Mouse (Mus musculus) lung, adult 2 months (tissue): ENCODE data around the gene Ten1. TPM values are rescaled to one million over a fixed set of nuclear protein-coding genes. Genes with fewer than 3 reads are reported as not detected.

Source experiments
- DNase-seq: peaks from one replicate; pipeline ENCODE4 v3.0.0; 2022
- H3K4me1 ChIP-seq: fragments of 200-500 bp; 2 replicates; pipeline ENCODE4 v1.6.1; 2011; ENCODE audit warnings: low read length; ENCODE audit not compliant: control insufficient read depth, insufficient read depth
- H3K4me3 ChIP-seq: fragments of 200-500 bp; replicated peaks from 2 replicates; pipeline ENCODE3; 2011; ENCODE audit warnings: low read depth, mild to moderate bottlenecking, control low read depth, low read length; ENCODE audit errors: extremely low read depth
- CTCF ChIP-seq: fragments of 200-500 bp; IDR thresholded peaks from 2 replicates; pipeline ENCODE4 v1.5.1; 2011; ENCODE audit warnings: mild to moderate bottlenecking, low read length, control low read depth; ENCODE audit not compliant: insufficient read depth
- POLR2A ChIP-seq: fragments of 200-500 bp; IDR thresholded peaks from 2 replicates; pipeline ENCODE4 v1.6.1; 2011; ENCODE audit warnings: low read depth, mild to moderate bottlenecking, control low read depth, low read length, borderline replicate concordance; ENCODE audit errors: extremely low read depth
- WGBS: fragments of 180-500 bp; shearing (Covaris S2); methylation state at CpG from one replicate; pipeline ENCODE4 v1.1.7; 2018; 5-methylcytosine and 5-hydroxymethylcytosine counted together
- polyA plus RNA-seq: library from polyadenylated mRNA; depleted of rRNA; stranded (reverse); fragments of >200 nt; gene quantifications from 2 replicates; pipeline ENCODE4 v1.2.3, GENCODE M21; 2012; rRNA removed

Ten1 gene
- polyA plus RNA-seq, 1 experiment: 29.3 TPM

DNA sequence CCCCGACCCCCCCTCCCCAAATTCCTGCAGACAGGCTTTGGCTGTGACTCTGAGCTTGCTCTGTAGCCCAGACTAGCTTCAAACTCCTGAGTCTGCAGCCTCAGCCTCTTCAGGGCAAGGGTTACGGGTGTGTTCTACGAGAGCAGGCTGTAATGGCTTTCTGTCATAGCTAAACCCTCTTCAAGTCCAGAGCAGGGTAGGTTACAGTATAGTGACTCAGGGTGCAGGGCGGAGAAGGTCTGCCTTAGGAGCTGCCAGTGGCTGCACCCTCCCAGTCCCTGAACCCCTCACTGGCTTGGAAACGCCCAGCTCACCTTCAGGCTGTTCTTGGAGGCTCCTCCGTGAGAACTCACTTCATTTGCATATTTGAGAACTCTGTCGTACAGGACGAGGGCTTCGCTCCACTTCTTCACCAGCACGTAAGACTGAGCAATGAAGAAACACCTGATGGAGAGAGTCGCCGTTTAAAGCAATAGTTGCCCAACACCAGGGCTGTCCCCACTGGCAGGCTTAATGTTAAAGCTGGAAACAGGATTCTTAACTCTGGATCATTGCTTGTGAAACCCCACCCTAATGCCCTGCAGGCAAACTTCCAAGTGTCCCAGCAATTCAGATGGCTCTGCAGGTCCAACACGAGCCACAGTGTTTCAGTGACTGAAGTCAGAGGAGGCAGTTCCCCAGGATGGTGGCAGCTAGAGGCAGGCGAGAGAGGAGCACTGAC is 49.0 kb downstream of the Ten1 start:
- H3K4me1 ChIP-seq: no peaks in the 10 kb centered on the region
- H3K4me3 ChIP-seq: no peak overlapping the region
- TF ChIP-seq POLR2A (no peak), CTCF (no peak)
- DNase-seq: no peak
- WGBS: 72% methylated on average over 14 of the region's 14 CpGs

DNA sequence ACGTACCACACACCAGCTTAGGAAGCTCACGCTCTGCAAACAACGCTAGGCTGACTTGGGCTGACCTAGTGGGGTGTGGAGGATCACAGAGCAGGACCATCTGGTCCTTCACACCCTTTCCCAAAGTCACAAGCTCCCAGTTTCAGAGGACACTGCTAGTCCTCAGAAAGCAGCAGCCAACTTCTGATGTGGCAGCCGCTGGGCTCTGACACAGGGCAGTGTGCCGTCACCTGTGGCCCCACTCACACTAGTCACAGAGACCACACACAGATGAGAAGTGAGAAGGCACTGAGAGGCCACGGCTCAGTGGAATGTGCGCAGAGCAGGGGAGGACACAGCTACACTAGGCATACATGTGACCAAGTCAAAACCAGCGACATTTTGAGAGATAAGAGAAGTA is 52.2 kb downstream of the Ten1 start:
- WGBS: 84% methylated on average over 8 of the region's 8 CpGs

DNA sequence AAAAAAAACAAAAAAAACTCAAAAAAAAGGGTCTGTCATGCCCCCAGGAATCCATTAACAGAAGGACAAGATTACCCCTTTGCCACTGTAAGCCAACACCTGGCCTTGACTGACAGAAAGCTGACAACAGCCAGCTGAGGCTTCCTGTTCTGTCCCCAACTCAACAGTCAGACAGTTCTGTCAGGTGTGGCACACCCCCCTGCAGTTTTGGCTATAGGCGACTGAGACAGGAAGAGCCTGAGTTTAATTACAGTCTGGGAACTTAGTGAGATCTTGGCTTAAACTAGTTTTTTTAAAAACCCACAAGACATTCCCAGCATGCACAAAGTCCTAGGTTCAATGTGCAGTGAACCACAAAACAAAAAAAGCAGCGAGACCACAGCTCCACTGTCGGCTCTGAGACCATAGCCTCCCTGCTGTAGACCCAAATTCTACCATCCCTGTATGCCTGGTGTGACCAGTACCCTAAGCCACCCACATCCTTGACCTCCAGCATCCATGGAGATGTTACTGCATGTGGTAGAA is 54.5 kb downstream of the Ten1 start:
- no peaks in the 10 kb centered on the region for H3K4me1 ChIP-seq
- H3K4me3 ChIP-seq: no peak overlapping the region
- no peak for DNase-seq
- 81% methylated on average over 3 of the region's 3 CpGs for WGBS
- TF ChIP-seq POLR2A (no peak), CTCF (no peak)

More for the DNA sequence above, 52.2 kb downstream of the Ten1 start:
- DNase-seq: no peak
- TF ChIP-seq CTCF: no peak
- TF ChIP-seq POLR2A: no peak
- no peak overlapping the region for H3K4me3 ChIP-seq
- H3K4me1 ChIP-seq: no peaks in the 10 kb centered on the region

DNA sequence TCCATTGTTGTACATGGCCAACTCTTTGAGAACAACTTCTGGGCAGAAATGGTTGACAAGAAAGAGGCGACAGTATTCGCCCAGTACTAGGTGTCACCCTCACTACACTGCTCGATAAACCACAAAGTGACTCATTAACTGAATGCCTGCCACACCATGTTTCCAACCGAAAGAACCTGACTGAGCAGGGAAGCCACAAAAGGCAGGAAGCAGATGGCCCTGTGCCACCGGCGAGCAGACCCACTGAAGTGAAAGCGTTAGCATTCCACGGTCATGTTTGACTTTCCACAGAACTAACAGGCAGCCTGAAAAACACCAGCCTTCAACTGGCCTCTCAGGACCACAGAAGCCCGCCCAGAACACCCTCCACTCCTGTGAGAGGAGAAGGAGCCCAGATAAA is 56.0 kb downstream of the Ten1 start:
- H3K4me1 ChIP-seq: no peaks in the 10 kb centered on the region
- DNase-seq: peak; percentile 41
- no peak for TF ChIP-seq POLR2A
- TF ChIP-seq CTCF: no peak
- 45% methylated on average over 9 of the region's 9 CpGs for WGBS
- H3K4me3 ChIP-seq: no peak overlapping the region

DNA sequence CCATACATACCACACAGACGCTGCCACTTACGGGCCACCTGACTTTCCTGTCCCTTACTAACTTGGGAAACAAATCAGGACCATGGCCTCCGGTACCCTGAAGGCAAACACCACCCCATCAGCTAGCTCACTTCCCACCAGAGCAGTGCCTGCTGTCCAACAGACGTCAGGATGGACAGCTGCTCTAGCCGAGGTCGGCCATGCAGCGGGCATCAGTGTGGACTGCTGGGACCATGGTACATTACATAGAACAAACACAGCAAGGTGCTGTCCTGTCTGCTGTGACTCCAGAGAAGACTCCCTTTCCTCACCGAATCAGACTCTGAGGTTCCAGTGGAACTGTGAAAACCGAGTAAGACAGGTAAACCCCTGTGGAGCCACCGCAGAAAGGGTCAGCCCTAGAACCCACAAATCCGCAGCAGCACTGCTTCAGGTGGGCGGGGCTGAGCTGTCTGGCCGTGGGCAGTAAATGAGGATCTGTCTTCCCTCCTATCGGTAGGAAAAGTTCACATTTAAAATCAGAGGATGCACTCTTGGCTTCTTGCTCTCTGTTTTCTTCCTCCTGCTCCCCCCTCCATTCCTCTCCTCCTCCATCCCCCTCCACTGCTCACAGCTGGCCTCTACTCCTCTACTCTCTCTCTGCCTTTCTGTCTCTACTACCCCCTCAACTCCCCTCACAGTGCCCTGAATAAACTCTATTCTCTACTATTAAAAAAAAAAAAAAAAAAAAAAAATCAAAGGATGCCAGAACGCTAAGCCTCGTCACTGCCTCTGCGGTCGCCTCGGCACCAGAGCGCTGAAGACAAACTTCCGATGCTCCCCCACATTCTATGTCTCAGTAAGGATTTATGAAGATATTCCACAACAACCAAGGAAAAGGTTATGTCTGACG is 56.7 kb downstream of the Ten1 start:
- DNase-seq: no peak
- H3K4me1 ChIP-seq: no peaks in the 10 kb centered on the region
- WGBS: 72% methylated on average over 22 of the region's 22 CpGs
- TF ChIP-seq POLR2A: no peak
- TF ChIP-seq CTCF: no peak
- H3K4me3 ChIP-seq: no peak overlapping the region

DNA sequence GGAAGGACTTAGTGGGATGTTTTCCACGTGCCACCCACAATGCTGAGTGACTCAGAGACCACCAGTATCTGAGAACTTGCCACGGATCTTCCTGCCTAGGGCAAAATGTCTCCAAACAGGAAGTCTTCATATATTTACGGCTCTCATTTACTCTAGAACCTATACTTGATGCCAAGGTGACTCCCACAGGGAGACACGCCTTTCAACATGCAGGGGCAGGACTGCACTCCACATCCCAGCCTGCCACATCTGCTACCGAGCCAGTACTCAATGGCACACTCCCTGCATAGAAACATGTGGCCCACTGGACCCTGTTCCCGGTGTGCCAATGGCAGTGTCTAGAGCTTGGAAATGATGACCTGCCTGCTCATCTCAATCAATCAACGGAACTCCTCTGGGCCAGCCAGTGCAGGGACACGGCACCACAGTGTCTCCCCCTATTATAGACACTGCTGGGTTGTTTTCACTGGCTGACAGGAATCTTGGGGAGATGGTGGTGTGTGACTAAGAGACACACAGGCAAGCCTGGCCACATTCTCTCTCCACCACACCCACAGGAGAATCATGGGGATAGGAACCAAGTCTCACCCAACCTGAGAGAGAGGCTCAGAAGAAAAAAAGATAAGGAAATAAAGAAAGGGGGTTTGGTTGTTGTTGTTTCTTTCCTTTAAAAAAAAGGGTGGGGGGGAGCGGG is 57.5 kb downstream of the Ten1 start:
- no peak for TF ChIP-seq POLR2A
- Histone ChIP-seq H3K4me1 (no peaks in the 10 kb centered on the region), H3K4me3 (no peak overlapping the region)
- no peak for DNase-seq
- WGBS: 68% methylated on average over 9 of the region's 9 CpGs

DNA sequence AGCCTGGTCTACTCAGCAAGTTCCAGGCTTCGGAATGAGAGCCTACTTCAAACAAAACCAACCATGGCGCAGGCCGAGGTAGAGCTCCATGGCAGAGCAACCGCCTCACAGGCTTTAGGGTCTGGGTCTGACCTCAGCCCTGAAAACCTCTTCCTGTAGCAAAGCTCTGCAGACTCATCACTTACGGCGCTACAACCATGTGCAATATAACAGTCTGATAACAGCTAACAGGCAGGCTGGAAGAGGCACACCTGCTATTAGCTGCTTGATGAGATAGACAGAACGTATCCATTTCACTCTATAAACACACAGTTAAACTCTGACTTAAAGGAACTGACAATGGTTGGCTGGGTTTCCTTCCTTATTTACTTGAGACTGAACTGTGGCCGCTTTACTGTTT is 60.8 kb downstream of the Ten1 start:
- H3K4me3 ChIP-seq: no peak overlapping the region
- TF ChIP-seq POLR2A (no peak), CTCF (no peak)
- WGBS: 77% methylated on average over 8 of the region's 8 CpGs

DNA sequence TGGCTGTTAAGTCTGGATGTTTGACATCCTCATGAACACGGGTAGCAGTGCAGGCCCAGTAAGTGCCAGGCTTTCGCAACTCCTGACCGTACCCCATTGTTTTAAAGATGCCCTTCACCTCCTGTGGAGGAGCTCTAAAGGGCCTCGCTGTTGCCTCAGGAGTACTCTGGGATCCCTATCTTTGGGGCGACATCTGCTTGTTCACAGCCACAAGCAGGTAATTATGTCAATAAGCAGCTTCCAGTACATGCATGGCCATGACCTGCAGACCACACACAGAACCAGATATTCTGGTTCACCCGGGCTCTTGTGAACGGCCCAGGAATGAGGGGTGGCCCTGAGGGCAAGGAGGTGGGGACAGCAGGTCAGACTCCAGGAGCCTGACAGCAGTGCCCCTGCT is 61.6 kb downstream of the Ten1 start:
- peak; percentile 70 for DNase-seq
- TF ChIP-seq CTCF (no peak), POLR2A (no peak)
- Histone ChIP-seq H3K4me3 (no peak overlapping the region), H3K4me1 (no peaks in the 10 kb centered on the region)
- WGBS: 69% methylated on average over 7 of the region's 7 CpGs

More for the DNA sequence above, 60.8 kb downstream of the Ten1 start:
- no peak for DNase-seq
- H3K4me1 ChIP-seq: no peaks in the 10 kb centered on the region

Other genes starting within 250 kb of the Ten1 start
- gene Itgb4, start 224.1 kb upstream of the Ten1 start, polyA plus RNA-seq: 11.0 and 14.7 TPM in 2 replicates
- 49.5 and 57.1 TPM in 2 replicates for gene Galk1, start 186.1 kb upstream of the Ten1 start, polyA plus RNA-seq
- 223 and 243 TPM in 2 replicates for gene H3f3b, start 170.9 kb upstream of the Ten1 start, polyA plus RNA-seq
- 48.6 and 54.0 TPM in 2 replicates for gene Unk, start 168.5 kb upstream of the Ten1 start, polyA plus RNA-seq
- 51.6 and 56.4 TPM in 2 replicates for gene Unc13d, start 120.9 kb upstream of the Ten1 start, polyA plus RNA-seq
- gene Wbp2, start 111.9 kb upstream of the Ten1 start, polyA plus RNA-seq: 257 and 267 TPM in 2 replicates
- gene Trim47, start 71.6 kb upstream of the Ten1 start, polyA plus RNA-seq: 44.6 and 55.5 TPM in 2 replicates
- gene Trim65, start 67.7 kb upstream of the Ten1 start, polyA plus RNA-seq: 17.3 and 21.4 TPM in 2 replicates
- gene Mrpl38, start 60.0 kb upstream of the Ten1 start, polyA plus RNA-seq: 32.9 and 41.3 TPM in 2 replicates
- gene Fbf1, start 30.7 kb upstream of the Ten1 start, polyA plus RNA-seq: 26.5 and 35.5 TPM in 2 replicates
- 45.6 and 67.9 TPM in 2 replicates for gene Acox1, start 190 bp downstream of the Ten1 start, polyA plus RNA-seq
- 3.6 and 16.8 TPM in 2 replicates for gene Evpl, start 39.2 kb downstream of the Ten1 start, polyA plus RNA-seq
- 29.7 and 42.9 TPM in 2 replicates for gene Srp68, start 75.4 kb downstream of the Ten1 start, polyA plus RNA-seq
- gene Galr2, start 82.1 kb downstream of the Ten1 start, polyA plus RNA-seq: 0.10 and 0.18 TPM in 2 replicates
- gene Exoc7, start 108.4 kb downstream of the Ten1 start, polyA plus RNA-seq: 29.9 and 33.2 TPM in 2 replicates
- gene Foxj1, start 136.5 kb downstream of the Ten1 start, polyA plus RNA-seq: 78.4 and 114 TPM in 2 replicates
- 3.0 and 3.6 TPM in 2 replicates for gene Rnf157, start 214.2 kb downstream of the Ten1 start, polyA plus RNA-seq
- 159 and 160 TPM in 2 replicates for gene Ubald2, start 235.2 kb downstream of the Ten1 start, polyA plus RNA-seq